Mouse (Mus musculus): ENCODE data around the gene Pus7l.

Gene Pus7l

GRCm38 (mm10) chr15:94475975-94476374, 67.4 kb downstream of the Pus7l start:
- no peak for DNase-seq

All from thymus, postnatal 14 days (tissue).